Mouse (Mus musculus) neural tube, embryonic 12.5 days (tissue): Measurements from ENCODE around the gene Lck. TPM values are rescaled to one million over a fixed set of nuclear protein-coding genes. Genes with fewer than 3 reads are reported as not detected.
A peak's percentile ranks its signal among the peaks of the same experiment; 100 is the strongest.

Experiments used
- ATAC-seq: fragments of 200-750 bp; cut with Nextera tagmentation; 2 replicates; pipeline ENCODE4 v1.8.0; 2017; ENCODE audit warnings: low read depth, mild to moderate bottlenecking, moderate TSS enrichment, moderate library complexity; ENCODE audit not compliant: low FRiP score
- H3K27ac ChIP-seq: fragments of 300-500 bp; sonication (generic); 2 replicates; pipeline ENCODE4 v1.5.1; 2016
- H3K27me3 ChIP-seq: fragments of 300-500 bp; sonication (generic); replicated peaks from 2 replicates; pipeline ENCODE4 v1.6.1; 2016; ENCODE audit warnings: mild to moderate bottlenecking
- H3K36me3 ChIP-seq: fragments of 300-500 bp; sonication (generic); 2 replicates; pipeline ENCODE4 v1.6.1; 2016; ENCODE audit warnings: mild to moderate bottlenecking
- H3K4me1 ChIP-seq: fragments of 300-500 bp; sonication (generic); 2 replicates; pipeline ENCODE4 v1.6.1; 2016
- H3K4me2 ChIP-seq: fragments of 300-500 bp; sonication (generic); replicated peaks from 2 replicates; pipeline ENCODE4 v1.6.1; 2016; ENCODE audit warnings: mild to moderate bottlenecking
- H3K4me3 ChIP-seq: fragments of 300-500 bp; sonication (generic); 2 replicates; pipeline ENCODE4 v1.5.1; 2016
- H3K9ac ChIP-seq: fragments of 300-500 bp; sonication (generic); 2 replicates; pipeline ENCODE4 v1.6.1; 2016; ENCODE audit warnings: mild to moderate bottlenecking
- H3K9me3 ChIP-seq: fragments of 300-500 bp; sonication (generic); 2 replicates; pipeline ENCODE4 v1.6.1; 2016; ENCODE audit warnings: mild to moderate bottlenecking
- whole genome bisulfite sequencing: fragments of 180-500 bp; shearing (Covaris S2); methylation state at CpG from one replicate; pipeline ENCODE4 v1.1.7; 2016; 5-methylcytosine and 5-hydroxymethylcytosine counted together
- polyA plus RNA-seq: library from polyadenylated mRNA; unstranded; fragments of >200 nt; fragmentation: Nextera tagmentation; extraction: Ambion mirVana; gene quantifications from 2 replicates; pipeline ENCODE4 v1.2.1, GENCODE M21; 2016

Lck gene
- polyA plus RNA-seq, 1 experiment from 2014 or later = 8.0 TPM

- Histone ChIP-seq H3K4me3 (no peak overlapping the region), H3K4me1 (peaks cover 55% of the 10 kb centered on the region), H3K36me3 (peaks cover 14% of the 10 kb centered on the region), H3K27ac (peak overlapping the region; percentile 69), H3K9ac (0 out of 2 replicates have a peak overlapping the region, but pooled peaks have one; percentile 17), H3K4me2 (peak overlapping the region; percentile 27), H3K27me3 (no peaks in the 10 kb centered on the region), H3K9me3 (no peaks in the 10 kb centered on the region)
- no peak for ATAC-seq
- WGBS = 17% methylated on average over 6 of the region's 6 CpGs
Measured at GRCm38 (mm10) chr4:129511413-129512096, 61.9 kb downstream of the Lck start.

DNA sequence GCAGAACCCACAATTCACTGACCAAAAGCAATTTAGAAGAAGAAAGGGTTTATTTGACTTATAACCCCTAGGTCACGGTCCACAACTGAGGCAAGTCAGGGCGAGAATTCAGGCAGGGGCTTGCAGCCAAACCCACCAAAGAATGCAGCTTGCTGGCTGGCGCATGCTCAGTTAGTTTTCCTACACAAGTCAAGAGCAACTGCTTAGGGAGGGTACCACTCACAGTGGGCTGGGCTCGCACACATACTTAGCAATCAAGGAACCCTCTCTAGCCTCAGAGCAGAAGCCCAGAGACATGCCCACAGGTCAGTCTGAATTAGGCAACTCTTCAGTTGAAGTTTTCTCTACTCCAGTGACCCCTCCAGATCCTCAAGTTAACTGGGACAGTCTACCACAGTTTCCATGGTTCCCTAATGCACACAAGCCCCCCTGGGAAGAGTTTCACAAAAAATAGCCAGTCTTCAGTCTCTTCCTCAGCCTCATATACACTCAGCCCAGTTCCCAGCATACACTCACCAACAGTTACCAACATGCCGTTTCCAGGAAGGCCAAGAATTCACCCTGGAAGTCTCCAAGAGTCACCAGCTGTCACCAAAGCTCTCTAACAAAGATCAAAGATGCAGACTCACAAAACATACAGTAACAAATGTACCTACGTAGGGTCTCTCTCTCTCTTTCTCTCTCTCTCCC, 62.6 kb downstream of the Lck start:
- 36% methylated on average over 6 of the region's 6 CpGs for WGBS
- Histone ChIP-seq H3K27me3 (no peaks in the 10 kb centered on the region), H3K36me3 (peaks cover 11% of the 10 kb centered on the region; the same call in 1 of the 2 replicates), H3K4me3 (no peak overlapping the region), H3K27ac (peak overlapping the region; percentile 38; the same call in 1 of the 2 replicates), H3K9ac (no peak overlapping the region), H3K9me3 (no peaks in the 10 kb centered on the region), H3K4me2 (peak overlapping the region; percentile 27; the same call in 1 of the 2 replicates), H3K4me1 (peaks cover 54% of the 10 kb centered on the region)
- no peak for ATAC-seq

DNA sequence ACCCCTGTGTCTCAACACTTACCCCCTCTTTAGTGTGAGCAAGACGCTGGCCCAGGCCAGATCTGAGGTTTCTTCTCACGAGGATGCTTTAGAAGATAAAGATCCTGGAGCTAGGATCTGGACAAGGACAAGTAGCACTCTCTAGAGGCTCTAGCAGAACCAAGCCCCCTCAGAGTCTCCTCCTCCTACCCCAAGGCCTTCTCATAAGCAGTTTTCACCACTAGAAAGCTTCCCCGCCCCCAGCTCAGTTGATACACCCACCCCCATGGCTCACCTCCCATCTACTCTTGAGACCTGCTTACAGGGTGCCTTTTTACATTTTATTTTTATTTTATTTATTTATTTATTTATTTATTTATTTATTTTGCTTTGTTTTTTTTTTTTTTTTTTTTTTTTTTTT, 63.8 kb downstream of the Lck start:
- H3K27me3 ChIP-seq = 0 out of 2 replicates have a peak, but pooled peaks cover 3% of the 10 kb centered on the region
- H3K4me2 ChIP-seq = 0 out of 2 replicates have a peak overlapping the region, but pooled peaks have one; percentile 12
- H3K9me3 ChIP-seq = no peaks in the 10 kb centered on the region
- no peak overlapping the region for H3K9ac ChIP-seq
- ATAC-seq = no peak
- H3K36me3 ChIP-seq = no peaks in the 10 kb centered on the region
- no peak overlapping the region for H3K27ac ChIP-seq
- WGBS = 74% methylated on average over 3 of the region's 3 CpGs
- no peak overlapping the region for H3K4me3 ChIP-seq
- H3K4me1 ChIP-seq = peaks cover 43% of the 10 kb centered on the region

DNA sequence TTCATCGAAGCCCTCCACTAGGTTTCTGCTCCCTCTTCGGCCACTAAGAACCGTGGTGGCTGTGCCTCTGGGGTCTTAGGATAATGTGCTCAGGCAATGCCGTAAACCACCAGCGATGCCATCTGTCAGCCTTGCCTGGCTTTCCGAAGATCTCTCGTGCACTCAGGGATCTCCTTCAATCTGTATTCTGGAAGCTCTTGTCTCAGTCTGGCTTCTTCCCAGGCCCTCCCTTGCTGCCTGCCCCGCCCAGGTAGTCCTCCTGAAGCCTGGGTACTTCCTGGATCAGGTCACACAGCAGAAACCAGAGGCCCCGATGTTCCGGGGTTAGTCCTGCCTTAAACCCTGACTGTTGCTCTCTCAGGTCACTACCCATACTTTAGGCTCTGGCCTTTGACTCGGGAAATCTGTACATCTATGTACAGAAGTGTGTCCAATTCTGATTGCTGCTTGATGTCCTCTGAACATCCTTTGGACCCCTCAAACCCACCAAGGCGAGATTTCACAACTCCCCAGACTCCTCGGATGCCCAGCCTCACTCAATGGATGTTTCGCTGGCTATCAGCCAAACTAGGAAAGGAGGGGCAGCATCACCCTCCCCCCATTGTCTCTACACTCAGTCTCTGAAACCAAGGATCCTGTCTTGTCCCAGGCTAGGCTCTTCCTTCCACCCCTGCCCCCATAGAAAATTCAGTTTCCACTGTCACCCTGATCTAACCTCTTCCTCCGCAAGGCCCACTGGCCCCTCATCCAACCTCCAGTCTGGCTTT, 64.4 kb downstream of the Lck start:
- H3K27ac ChIP-seq = no peak overlapping the region
- H3K4me3 ChIP-seq = no peak overlapping the region
- no peaks in the 10 kb centered on the region for H3K36me3 ChIP-seq
- H3K27me3 ChIP-seq = 0 out of 2 replicates have a peak, but pooled peaks cover 3% of the 10 kb centered on the region
- no peaks in the 10 kb centered on the region for H3K9me3 ChIP-seq
- peaks cover 43% of the 10 kb centered on the region for H3K4me1 ChIP-seq
- 54% methylated on average over 15 of the region's 15 CpGs for whole genome bisulfite sequencing
- ATAC-seq = no peak
- H3K9ac ChIP-seq = no peak overlapping the region
- peak overlapping the region; percentile 12; the same call in 1 of the 2 replicates for H3K4me2 ChIP-seq

GRCm38 (mm10) chr4:129508237-129508515, 65.3 kb downstream of the Lck start:
- H3K4me2 ChIP-seq = no peak overlapping the region
- WGBS = 79% methylated on average over 3 of the region's 3 CpGs
- H3K9me3 ChIP-seq = no peaks in the 10 kb centered on the region
- H3K9ac ChIP-seq = no peak overlapping the region
- H3K4me1 ChIP-seq = peaks cover 42% of the 10 kb centered on the region
- no peak overlapping the region for H3K27ac ChIP-seq
- H3K4me3 ChIP-seq = no peak overlapping the region
- no peak for ATAC-seq
- H3K27me3 ChIP-seq = 0 out of 2 replicates have a peak, but pooled peaks cover 3% of the 10 kb centered on the region
- H3K36me3 ChIP-seq = no peaks in the 10 kb centered on the region

GRCm38 (mm10) chr4:129507434-129508236, 65.8 kb downstream of the Lck start:
- Histone ChIP-seq H3K4me3 (no peak overlapping the region), H3K9me3 (no peaks in the 10 kb centered on the region), H3K4me2 (no peak overlapping the region), H3K36me3 (no peaks in the 10 kb centered on the region), H3K9ac (no peak overlapping the region), H3K4me1 (peaks cover 36% of the 10 kb centered on the region), H3K27ac (no peak overlapping the region), H3K27me3 (0 out of 2 replicates have a peak, but pooled peaks cover 3% of the 10 kb centered on the region)
- 69% methylated on average over 9 of the region's 10 CpGs for WGBS
- ATAC-seq = no peak

GRCm38 (mm10) chr4:129505511-129505910, 67.9 kb downstream of the Lck start:
- no peak for ATAC-seq
- 75% methylated on average over 3 of the region's 3 CpGs for WGBS
- H3K27ac ChIP-seq = no peak overlapping the region

DNA sequence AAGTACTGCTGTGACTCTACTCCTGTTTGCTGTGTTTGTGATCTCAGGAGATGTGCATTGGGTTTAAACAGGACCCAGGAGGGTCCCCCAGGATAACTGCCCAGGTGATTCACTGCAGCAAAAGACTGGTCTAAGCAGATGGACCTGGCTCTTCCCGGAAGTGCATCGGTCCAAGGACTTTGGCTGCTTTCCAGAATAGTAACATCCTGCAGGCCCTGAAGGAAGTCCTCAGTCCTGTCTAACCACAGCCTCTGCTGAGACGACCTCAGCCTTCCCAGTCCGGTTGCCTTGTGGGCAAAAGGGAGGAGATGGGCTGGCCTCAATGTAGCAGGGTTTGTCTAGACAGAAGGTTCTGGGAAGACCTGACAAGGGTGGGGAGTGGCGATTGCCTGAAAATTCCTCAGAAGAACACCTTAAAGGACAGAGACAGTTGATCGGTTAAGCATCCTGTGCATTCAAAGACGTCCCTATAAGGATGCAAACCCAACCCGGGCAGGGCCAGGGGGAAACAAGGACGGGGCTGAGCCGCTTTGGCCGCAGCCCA, 70.5 kb downstream of the Lck start:
- H3K4me2 ChIP-seq = no peak overlapping the region
- no peak overlapping the region for H3K27ac ChIP-seq
- H3K4me3 ChIP-seq = no peak overlapping the region
- no peaks in the 10 kb centered on the region for H3K36me3 ChIP-seq
- 0 out of 2 replicates have a peak, but pooled peaks cover 3% of the 10 kb centered on the region for H3K27me3 ChIP-seq
- WGBS = 84% methylated on average over 11 of the region's 11 CpGs
- no peaks in the 10 kb centered on the region for H3K4me1 ChIP-seq
- no peak for ATAC-seq
- H3K9ac ChIP-seq = no peak overlapping the region
- H3K9me3 ChIP-seq = no peaks in the 10 kb centered on the region

More at GRCm38 (mm10) chr4:129505511-129505910, 67.9 kb downstream of the Lck start:
- Histone ChIP-seq H3K9me3 (no peaks in the 10 kb centered on the region), H3K36me3 (no peaks in the 10 kb centered on the region), H3K4me1 (peaks cover 15% of the 10 kb centered on the region; the same call in 1 of the 2 replicates), H3K4me3 (no peak overlapping the region), H3K27me3 (0 out of 2 replicates have a peak, but pooled peaks cover 3% of the 10 kb centered on the region), H3K9ac (no peak overlapping the region), H3K4me2 (no peak overlapping the region)

- WGBS = 76% methylated on average over 9 of the region's 9 CpGs
- H3K9ac ChIP-seq = no peak overlapping the region
Measured at GRCm38 (mm10) chr4:129502327-129502888, 71.0 kb downstream of the Lck start.

GRCm38 (mm10) chr4:129500607-129501566, 72.6 kb downstream of the Lck start:
- Histone ChIP-seq H3K27ac (no peak overlapping the region), H3K36me3 (no peaks in the 10 kb centered on the region), H3K27me3 (0 out of 2 replicates have a peak, but pooled peaks cover 3% of the 10 kb centered on the region), H3K9ac (peak overlapping the region; percentile 60), H3K4me1 (peaks cover 12% of the 10 kb centered on the region), H3K4me3 (peak overlapping the region; percentile 52), H3K9me3 (no peaks in the 10 kb centered on the region), H3K4me2 (peak overlapping the region; percentile 90)
- ATAC-seq = peak; percentile 85
- 3% methylated on average over 48 of the region's 49 CpGs for WGBS

More at GRCm38 (mm10) chr4:129502327-129502888, 71.0 kb downstream of the Lck start:
- no peak for ATAC-seq
- 0 out of 2 replicates have a peak, but pooled peaks cover 3% of the 10 kb centered on the region for H3K27me3 ChIP-seq
- H3K27ac ChIP-seq = no peak overlapping the region
- no peak overlapping the region for H3K4me2 ChIP-seq
- H3K36me3 ChIP-seq = no peaks in the 10 kb centered on the region
- H3K4me1 ChIP-seq = no peaks in the 10 kb centered on the region
- H3K9me3 ChIP-seq = no peaks in the 10 kb centered on the region
- no peak overlapping the region for H3K4me3 ChIP-seq
